Mouse (Mus musculus) MEL (cell line): ENCODE measurements at regions not wholly inside any gene's neighbourhood (a gene's known extent, or its start where the extent isn't known, plus 50 kb on each side); places are given as distances from the start of the nearest gene placed in this dataset.

ENCODE experiments used
- DNase-seq: peaks from one replicate; pipeline ENCODE4 v3.0.0; 2011; ENCODE audit warnings: low read depth, low spot score
- H3K27ac ChIP-seq: 2 replicates; pipeline ENCODE4 v1.5.1; 2012; ENCODE audit warnings: low read depth, mild to moderate bottlenecking, control low read depth, low read length, moderate library complexity; ENCODE audit not compliant: control insufficient read depth
- H3K27me3 ChIP-seq, 2 experiments: fragments of 150-350 bp in 1 of 2; sonication (generic) in 1 of 2; 2 replicates each; pipeline ENCODE4 v1.6.1; 2012; ENCODE audit warnings: low read length in 2 of 2, mild to moderate bottlenecking in 2 of 2, improper control_type of control experiment in 1 of 2, moderate library complexity in 1 of 2; ENCODE audit not compliant: insufficient read depth in 2 of 2, control insufficient read depth in 1 of 2
- H3K36me3 ChIP-seq, 2 experiments: 2 replicates each; pipeline ENCODE4 v1.6.1; 2012 to 2014; ENCODE audit warnings: low read length in 2 of 2, improper control_type of control experiment in 1 of 2, inconsistent platforms in 1 of 2, mild to moderate bottlenecking in 1 of 2; ENCODE audit not compliant: insufficient read depth in 2 of 2, control insufficient read depth in 1 of 2
- H3K4me1 ChIP-seq, 2 experiments: fragments of 150-350 bp in 1 of 2; sonication (generic) in 1 of 2; 2 replicates each; pipeline ENCODE4 v1.6.1; 2012; ENCODE audit warnings: low read length in 2 of 2, improper control_type of control experiment in 1 of 2, mild to moderate bottlenecking in 1 of 2; ENCODE audit not compliant: insufficient read depth in 2 of 2, control insufficient read depth in 1 of 2
- H3K4me3 ChIP-seq, 2 experiments: fragments of 150-350 bp in 1 of 2; sonication (generic) in 1 of 2; 2 replicates each; pipeline ENCODE4 v1.5.1; 2012; ENCODE audit warnings: low read depth in 2 of 2, low read length in 2 of 2, mild to moderate bottlenecking in 2 of 2, moderate library complexity in 2 of 2, control low read depth in 1 of 2, improper control_type of control experiment in 1 of 2; ENCODE audit not compliant: control insufficient read depth in 1 of 2, insufficient read depth in 1 of 2
- H3K79me2 ChIP-seq: 2 replicates; pipeline ENCODE4 v1.6.1; 2012; ENCODE audit warnings: mild to moderate bottlenecking, low read length, moderate library complexity; ENCODE audit not compliant: control insufficient read depth, poor library complexity, insufficient read depth
- H3K9ac ChIP-seq: 2 replicates; pipeline ENCODE4 v1.6.1; 2012; ENCODE audit warnings: low read depth, mild to moderate bottlenecking, control low read depth, low read length, moderate library complexity; ENCODE audit not compliant: control insufficient read depth, poor library complexity, severe bottlenecking
- H3K9me3 ChIP-seq: fragments of 150-350 bp; sonication (generic); replicated peaks from 2 replicates; pipeline ENCODE4 v1.6.1; 2012; ENCODE audit warnings: mild to moderate bottlenecking, low read length, improper control_type of control experiment, moderate library complexity; ENCODE audit not compliant: insufficient read depth
- BHLHE40 ChIP-seq: IDR thresholded peaks from 2 replicates; pipeline ENCODE4 v1.6.1; 2012; ENCODE audit warnings: low read depth, mild to moderate bottlenecking, inconsistent platforms, low read length, improper control_type of control experiment, borderline replicate concordance
- CHD2 ChIP-seq: IDR thresholded peaks from 2 replicates; pipeline ENCODE4 v1.6.1; 2011; ENCODE audit warnings: low read length, improper control_type of control experiment
- CTCF ChIP-seq, 3 experiments: IDR thresholded peaks in 2 of 3; conservative IDR thresholded peaks in 1 of 3; 2 replicates each; pipeline ENCODE4 v1.5.1; 2011 to 2012; ENCODE audit warnings: low read length in 3 of 3, low read depth in 2 of 3, mild to moderate bottlenecking in 2 of 3, improper control_type of control experiment in 1 of 3, inconsistent platforms in 1 of 3, mixed read lengths in 1 of 3, moderate library complexity in 1 of 3; ENCODE audit not compliant: control insufficient read depth in 1 of 3, insufficient read depth in 1 of 3, poor library complexity in 1 of 3, severe bottlenecking in 1 of 3
- E2F4 ChIP-seq: IDR thresholded peaks from 2 replicates; pipeline ENCODE4 v1.6.1; 2011; ENCODE audit warnings: low read depth, low read length, improper control_type of control experiment, borderline replicate concordance
- ELF1 ChIP-seq: IDR thresholded peaks from 2 replicates; pipeline ENCODE4 v1.6.1; 2014; ENCODE audit warnings: low read depth, mild to moderate bottlenecking, inconsistent platforms, low read length, improper control_type of control experiment, moderate library complexity
- EP300 ChIP-seq, 2 experiments: IDR thresholded peaks; 2 replicates each; pipeline ENCODE4 v1.6.1; 2011; ENCODE audit warnings: improper control_type of control experiment in 2 of 2, low read length in 2 of 2, low read depth in 1 of 2, mild to moderate bottlenecking in 1 of 2
- ETS1 ChIP-seq: IDR thresholded peaks from 2 replicates; pipeline ENCODE4 v1.6.1; 2012; ENCODE audit warnings: low read depth, mild to moderate bottlenecking, inconsistent platforms, low read length, improper control_type of control experiment, moderate library complexity
- GATA1 ChIP-seq: IDR thresholded peaks from 2 replicates; pipeline ENCODE4 v1.6.1; 2011; ENCODE audit warnings: low read depth, low read length, improper control_type of control experiment
- HCFC1 ChIP-seq: IDR thresholded peaks from 2 replicates; pipeline ENCODE4 v1.6.1; 2012; ENCODE audit warnings: low read depth, mild to moderate bottlenecking, inconsistent platforms, low read length, improper control_type of control experiment, moderate library complexity
- JUND ChIP-seq: IDR thresholded peaks from 2 replicates; pipeline ENCODE4 v1.6.1; 2011; ENCODE audit warnings: low read depth, mild to moderate bottlenecking, improper control_type of control experiment, low read length
- KAT2A ChIP-seq: conservative IDR thresholded peaks from 2 replicates; pipeline ENCODE4 v1.6.1; 2012; ENCODE audit warnings: low read depth, low read length, improper control_type of control experiment, inconsistent platforms
- MAFK ChIP-seq: IDR thresholded peaks from 2 replicates; pipeline ENCODE4 v1.6.1; 2011; ENCODE audit warnings: low read depth, mild to moderate bottlenecking, low read length, improper control_type of control experiment, borderline replicate concordance
- MAX ChIP-seq: IDR thresholded peaks from 2 replicates; pipeline ENCODE4 v1.6.1; 2011; ENCODE audit warnings: low read length, improper control_type of control experiment
- MEF2A ChIP-seq: IDR thresholded peaks from 2 replicates; pipeline ENCODE4 v1.6.1; 2014; ENCODE audit warnings: low read depth, mild to moderate bottlenecking, inconsistent platforms, low read length, improper control_type of control experiment; ENCODE audit not compliant: poor library complexity, insufficient replicate concordance, severe bottlenecking; ENCODE audit errors: extremely low read depth
- MYB ChIP-seq: IDR thresholded peaks from 2 replicates; pipeline ENCODE4 v1.6.1; 2011; ENCODE audit warnings: mild to moderate bottlenecking, low read depth, low read length, improper control_type of control experiment
- NELFE ChIP-seq: IDR thresholded peaks from 2 replicates; pipeline ENCODE4 v1.6.1; 2011; ENCODE audit warnings: low read depth, low read length, improper control_type of control experiment
- NRF1 ChIP-seq: IDR thresholded peaks from 2 replicates; pipeline ENCODE4 v1.6.1; 2014; ENCODE audit warnings: low read depth, mild to moderate bottlenecking, inconsistent platforms, low read length, improper control_type of control experiment, moderate library complexity; ENCODE audit not compliant: poor library complexity, insufficient read depth, severe bottlenecking
- POLR2A ChIP-seq, 2 experiments: IDR thresholded peaks; 2 replicates each; pipeline ENCODE4 v1.6.1; 2011 to 2012; ENCODE audit warnings: low read length in 2 of 2, mild to moderate bottlenecking in 2 of 2, control low read depth in 1 of 2, improper control_type of control experiment in 1 of 2, low read depth in 1 of 2, moderate library complexity in 1 of 2; ENCODE audit not compliant: control insufficient read depth in 1 of 2, insufficient read depth in 1 of 2, poor library complexity in 1 of 2
- POLR2AphosphoS5 ChIP-seq: IDR thresholded peaks from 2 replicates; pipeline ENCODE4 v1.6.1; 2012; ENCODE audit warnings: low read depth, borderline replicate concordance, mild to moderate bottlenecking, inconsistent platforms, low read length, moderate library complexity, mixed read lengths
- RAD21 ChIP-seq: IDR thresholded peaks from 2 replicates; pipeline ENCODE4 v1.6.1; 2011; ENCODE audit warnings: mild to moderate bottlenecking, low read depth, low read length, improper control_type of control experiment
- RCOR1 ChIP-seq: IDR thresholded peaks from 2 replicates; pipeline ENCODE4 v1.6.1; 2012; ENCODE audit warnings: low read depth, mild to moderate bottlenecking, inconsistent platforms, low read length, improper control_type of control experiment
- SIN3A ChIP-seq: IDR thresholded peaks from 2 replicates; pipeline ENCODE4 v1.6.1; 2012; ENCODE audit warnings: low read length, improper control_type of control experiment, inconsistent platforms
- SMC3 ChIP-seq: IDR thresholded peaks from 2 replicates; pipeline ENCODE4 v1.6.1; 2011; ENCODE audit warnings: low read depth, low read length, improper control_type of control experiment
- TAL1 ChIP-seq: IDR thresholded peaks from 2 replicates; pipeline ENCODE4 v1.6.1; 2012; ENCODE audit warnings: mild to moderate bottlenecking, inconsistent platforms, low read length, moderate library complexity, mixed read lengths
- TCF12 ChIP-seq: IDR thresholded peaks from 2 replicates; pipeline ENCODE4 v1.6.1; 2014; ENCODE audit warnings: low read depth, mild to moderate bottlenecking, inconsistent platforms, low read length, improper control_type of control experiment, moderate library complexity
- USF1 ChIP-seq: IDR thresholded peaks from 2 replicates; pipeline ENCODE4 v1.6.1; 2014; ENCODE audit warnings: low read depth, mild to moderate bottlenecking, inconsistent platforms, low read length, improper control_type of control experiment, moderate library complexity
- USF2 ChIP-seq, 2 experiments: IDR thresholded peaks; 2 replicates each; pipeline ENCODE4 v1.6.1; 2011 to 2012; ENCODE audit warnings: improper control_type of control experiment in 2 of 2, low read length in 2 of 2, borderline replicate concordance in 1 of 2, inconsistent platforms in 1 of 2, low read depth in 1 of 2, mild to moderate bottlenecking in 1 of 2; ENCODE audit not compliant: insufficient read depth in 1 of 2
- ZKSCAN1 ChIP-seq: IDR thresholded peaks from 2 replicates; pipeline ENCODE4 v1.6.1; 2012; ENCODE audit warnings: low read depth, mild to moderate bottlenecking, inconsistent platforms, low read length, improper control_type of control experiment, moderate library complexity
- ZNF384 ChIP-seq: IDR thresholded peaks from 2 replicates; pipeline ENCODE4 v1.6.1; 2012; ENCODE audit warnings: low read depth, mild to moderate bottlenecking, inconsistent platforms, low read length, improper control_type of control experiment

DNA sequence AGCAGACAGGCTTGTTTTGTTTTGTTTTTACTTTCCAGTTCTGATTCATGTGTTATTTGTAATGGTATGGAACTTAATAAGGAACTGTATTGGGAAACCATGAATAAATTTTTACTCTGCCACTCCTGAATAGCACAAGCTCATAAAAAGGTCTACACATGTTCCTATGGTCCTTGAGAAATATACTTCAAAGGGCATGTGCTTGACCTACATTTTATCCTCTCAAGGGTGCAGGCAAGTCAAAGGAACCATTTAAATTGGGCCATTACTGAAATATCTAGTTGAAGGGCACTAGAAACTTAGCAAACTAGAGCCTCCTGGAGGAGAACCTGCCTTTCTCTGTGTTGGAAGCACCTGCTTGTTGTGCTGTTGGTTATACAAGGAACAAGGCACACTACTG lies 393.8 kb upstream of the Sphkap start:
- Histone ChIP-seq H3K27me3 (no peaks in the 10 kb centered on the region), H3K79me2 (no peaks in the 10 kb centered on the region), H3K27ac (no peak overlapping the region), H3K9me3 (no peaks in the 10 kb centered on the region), H3K4me1 (no peaks in the 10 kb centered on the region), H3K4me3 (no peak overlapping the region), H3K36me3 (no peaks in the 10 kb centered on the region), H3K9ac (no peak overlapping the region)
- no peak for DNase-seq
- TF ChIP-seq NELFE (no peak), KAT2A (no peak), GATA1 (no peak), EP300 (IDR thresholded peaks at IDR 0.05; ENCODE audit: low read depth in 1 of 2, low read length in 2 of 2) (no peak), CHD2 (no peak), ELF1 (no peak), BHLHE40 (no peak), HCFC1 (no peak), MYB (no peak), USF1 (no peak), USF2 (IDR thresholded peaks at IDR 0.05; ENCODE audit: borderline replicate concordance in 1 of 2, insufficient read depth in 1 of 2, low read depth in 1 of 2, low read length in 2 of 2) (no peak), POLR2AphosphoS5 (no peak), E2F4 (no peak), ZNF384 (no peak), TAL1 (no peak), MEF2A (no peak), RCOR1 (no peak), ETS1 (no peak), SIN3A (no peak)

DNA sequence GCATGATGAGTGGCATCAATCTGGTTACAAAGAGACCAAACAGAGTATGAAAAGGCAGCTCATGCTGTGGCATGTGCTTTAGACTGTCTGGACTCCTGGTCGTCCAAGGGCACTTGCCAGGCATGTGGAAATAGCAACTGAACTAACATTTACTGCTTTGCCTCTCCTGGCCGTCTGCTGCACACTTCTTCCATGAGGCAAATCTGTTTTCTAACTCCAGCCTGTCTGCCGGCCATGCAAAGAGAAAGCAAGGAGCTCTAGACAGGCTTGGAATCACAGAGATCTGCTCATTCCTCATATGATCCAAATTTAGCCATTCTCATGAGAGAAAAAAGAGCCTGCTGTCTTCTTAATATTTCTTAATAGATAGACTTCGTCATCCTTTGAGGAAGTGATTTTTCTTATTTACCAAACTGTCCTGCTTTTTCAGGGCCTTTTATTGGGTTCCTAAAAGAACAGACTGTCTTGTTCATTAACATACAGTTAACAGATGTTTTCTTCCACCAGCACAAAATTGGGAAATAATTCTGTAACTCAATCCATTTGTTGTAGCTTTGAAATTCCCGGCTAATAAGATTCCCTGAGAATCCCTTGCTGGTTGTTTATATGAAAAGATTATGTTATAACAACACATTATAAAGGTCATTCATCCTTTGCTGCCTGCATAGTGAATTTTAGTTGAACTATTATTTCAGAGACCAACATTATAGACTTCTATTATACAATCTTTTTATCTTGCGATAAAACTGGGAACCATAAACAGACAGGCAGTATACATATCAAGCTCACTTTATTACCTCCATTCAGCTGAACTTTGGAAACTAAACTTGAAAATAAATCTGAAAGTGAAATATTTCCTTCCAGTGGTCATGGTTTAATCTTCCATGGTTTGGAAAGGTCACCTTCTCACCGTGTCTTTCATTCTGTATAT lies 389.2 kb upstream of the Sphkap start:
- DNase-seq: no peak
- Histone ChIP-seq H3K4me1 (no peaks in the 10 kb centered on the region), H3K36me3 (no peaks in the 10 kb centered on the region), H3K4me3 (no peak overlapping the region), H3K9ac (no peak overlapping the region), H3K9me3 (no peaks in the 10 kb centered on the region), H3K79me2 (no peaks in the 10 kb centered on the region), H3K27ac (no peak overlapping the region), H3K27me3 (no peaks in the 10 kb centered on the region)
- TF ChIP-seq NELFE (no peak), MYB (no peak), JUND (no peak), TCF12 (no peak), MAX (no peak), SMC3 (no peak), SIN3A (no peak), GATA1 (no peak), RCOR1 (no peak), MAFK (no peak), ZKSCAN1 (no peak), ELF1 (no peak), TAL1 (no peak), CHD2 (no peak), USF1 (no peak), CTCF (IDR thresholded peaks at IDR 0.05 in 2 of 3, conservative IDR thresholded peaks at IDR 0.05 in 1 of 3; ENCODE audit: control insufficient read depth in 1 of 3, insufficient read depth in 1 of 3, low read depth in 2 of 3, low read length in 3 of 3, poor library complexity in 1 of 3, severe bottlenecking in 1 of 3) (no peak), POLR2A (IDR thresholded peaks at IDR 0.05; ENCODE audit: control insufficient read depth in 1 of 2, insufficient read depth in 1 of 2, low read depth in 1 of 2, low read length in 2 of 2, poor library complexity in 1 of 2) (no peak), HCFC1 (no peak), RAD21 (no peak), NRF1 (no peak)
